Mouse (Mus musculus) lung, postnatal 0 days (tissue): ENCODE measurements at regions not wholly inside any gene's neighbourhood (a gene's known extent, or its start where the extent isn't known, plus 50 kb on each side); places are given as distances from the start of the nearest gene placed in this dataset.
"Not testable (repeated sequence)": the region's sequence is repeated elsewhere in the genome, so short reads cannot be mapped to it uniquely, and the experiment has no call there.

Experiments
- ATAC-seq: fragments of 200-750 bp; cut with Nextera tagmentation; 2 replicates; pipeline ENCODE4 v1.8.0; 2017; ENCODE audit warnings: moderate library complexity
- DNase-seq: peaks from one replicate; pipeline ENCODE4 v3.0.0-alpha.2; 2016; ENCODE audit warnings: low spot score
- H3K27ac ChIP-seq: fragments of 300-500 bp; sonication (generic); 2 replicates; pipeline ENCODE4 v1.5.1; 2014; ENCODE audit warnings: antibody characterized with exemption, mild to moderate bottlenecking, low read length, mixed read lengths
- H3K27me3 ChIP-seq: fragments of 300-500 bp; sonication (generic); replicated peaks from 2 replicates; pipeline ENCODE4 v1.6.1; 2014; ENCODE audit warnings: low read length, mixed read lengths; ENCODE audit not compliant: insufficient read depth
- H3K36me3 ChIP-seq: fragments of 300-500 bp; sonication (generic); 2 replicates; pipeline ENCODE4 v1.6.1; 2014; ENCODE audit warnings: low read length, mixed read lengths; ENCODE audit not compliant: insufficient read depth
- H3K4me1 ChIP-seq: fragments of 300-500 bp; sonication (generic); 2 replicates; pipeline ENCODE4 v1.6.1; 2014; ENCODE audit warnings: antibody characterized with exemption, low read depth, low read length, mixed read lengths; ENCODE audit not compliant: insufficient read depth
- H3K4me2 ChIP-seq: fragments of 300-500 bp; sonication (generic); replicated peaks from 2 replicates; pipeline ENCODE4 v1.6.1; 2014; ENCODE audit warnings: low read depth, mild to moderate bottlenecking, low read length, moderate library complexity, mixed read lengths
- H3K4me3 ChIP-seq: fragments of 300-500 bp; sonication (generic); 2 replicates; pipeline ENCODE4 v1.5.1; 2014; ENCODE audit warnings: low read depth, low read length
- H3K9ac ChIP-seq: fragments of 300-500 bp; sonication (generic); replicated peaks from 2 replicates; pipeline ENCODE4 v1.6.1; 2014; ENCODE audit warnings: low read depth, mild to moderate bottlenecking
- H3K9me3 ChIP-seq: fragments of 300-500 bp; sonication (generic); 2 replicates; pipeline ENCODE4 v1.6.1; 2016; ENCODE audit warnings: low read length, mixed read lengths
- CTCF ChIP-seq: IDR thresholded peaks from 2 replicates; pipeline ENCODE4 v1.5.1; 2016; ENCODE audit warnings: antibody characterized with exemption, mild to moderate bottlenecking
- EP300 ChIP-seq: IDR thresholded peaks from 2 replicates; pipeline ENCODE4 v1.6.1; 2016; ENCODE audit warnings: antibody characterized with exemption, mild to moderate bottlenecking, control low read depth
- WGBS: fragments of 180-500 bp; shearing (Covaris S2); extraction: QIAGEN DNeasy Blood & Tissue Kit; methylation state at CpG from one replicate; pipeline ENCODE4 v1.1.7; 2014; 5-methylcytosine and 5-hydroxymethylcytosine counted together

DNA sequence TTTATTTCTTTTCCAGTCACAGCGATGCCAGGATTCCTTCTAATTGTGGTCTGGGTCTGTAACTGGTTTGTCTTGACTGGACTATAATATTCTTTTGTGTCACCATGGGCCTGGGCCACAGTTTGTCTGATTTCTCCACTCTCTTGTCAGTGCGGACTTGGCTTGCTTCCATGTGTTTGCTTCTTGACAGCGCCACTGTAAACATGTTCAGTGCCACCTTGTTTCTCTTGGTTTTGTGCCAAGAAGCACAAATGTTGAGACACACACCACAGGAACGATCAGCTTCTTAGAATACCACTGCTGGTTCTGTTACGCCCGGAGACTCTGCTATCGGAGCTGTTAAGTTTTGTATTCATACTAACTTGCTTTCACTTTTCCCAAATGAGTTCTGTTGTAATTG is 180.9 kb upstream of the Tmem45b start:
- H3K36me3 ChIP-seq, result no peaks in the 10 kb centered on the region
- 36% methylated on average over 7 of the region's 7 CpGs for WGBS
- ATAC-seq (peak; percentile 65), DNase-seq (peak; percentile 78)
- no peaks in the 10 kb centered on the region for H3K9me3 ChIP-seq
- no peaks in the 10 kb centered on the region; the same call in 1 of the 2 replicates for H3K4me1 ChIP-seq
- no peak overlapping the region for H3K9ac ChIP-seq
- 0 out of 2 replicates have a peak overlapping the region, but pooled peaks have one; percentile 38 for H3K27ac ChIP-seq
- H3K27me3 ChIP-seq, result no peaks in the 10 kb centered on the region
- no peak overlapping the region for H3K4me3 ChIP-seq
- H3K4me2 ChIP-seq, result peak overlapping the region; percentile 1; the same call in 1 of the 2 replicates
- TF ChIP-seq CTCF (no peak), EP300 (no peak)

DNA sequence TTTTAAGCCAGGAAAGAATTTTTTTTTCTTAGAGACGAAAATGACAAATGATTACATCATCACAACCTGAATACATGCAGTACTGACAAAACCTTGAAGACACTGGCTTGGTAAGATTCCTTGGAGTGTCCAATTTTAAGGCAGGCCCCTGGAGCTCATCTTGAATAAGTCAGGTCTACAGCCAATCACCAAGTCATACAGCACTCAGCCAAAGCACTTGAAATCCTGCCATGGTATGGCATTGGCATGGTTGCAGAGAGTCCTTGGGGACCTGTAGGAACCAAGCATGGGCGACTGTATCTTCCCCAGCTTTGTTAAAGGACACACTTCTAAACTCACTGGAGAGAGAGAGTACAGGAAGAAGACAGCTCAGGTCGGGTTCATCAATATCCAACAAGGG is 179.8 kb upstream of the Tmem45b start:
- H3K9ac ChIP-seq, result no peak overlapping the region
- DNase-seq, result no peak
- no peak overlapping the region for H3K4me2 ChIP-seq
- H3K9me3 ChIP-seq, result no peaks in the 10 kb centered on the region
- no peaks in the 10 kb centered on the region for H3K27me3 ChIP-seq
- no peak overlapping the region for H3K27ac ChIP-seq
- no peak overlapping the region for H3K4me3 ChIP-seq
- WGBS, result 71% methylated on average over 3 of the region's 3 CpGs
- ATAC-seq, result no peak
- TF ChIP-seq CTCF (no peak), EP300 (no peak)
- H3K36me3 ChIP-seq, result no peaks in the 10 kb centered on the region
- no peaks in the 10 kb centered on the region; the same call in 1 of the 2 replicates for H3K4me1 ChIP-seq

DNA sequence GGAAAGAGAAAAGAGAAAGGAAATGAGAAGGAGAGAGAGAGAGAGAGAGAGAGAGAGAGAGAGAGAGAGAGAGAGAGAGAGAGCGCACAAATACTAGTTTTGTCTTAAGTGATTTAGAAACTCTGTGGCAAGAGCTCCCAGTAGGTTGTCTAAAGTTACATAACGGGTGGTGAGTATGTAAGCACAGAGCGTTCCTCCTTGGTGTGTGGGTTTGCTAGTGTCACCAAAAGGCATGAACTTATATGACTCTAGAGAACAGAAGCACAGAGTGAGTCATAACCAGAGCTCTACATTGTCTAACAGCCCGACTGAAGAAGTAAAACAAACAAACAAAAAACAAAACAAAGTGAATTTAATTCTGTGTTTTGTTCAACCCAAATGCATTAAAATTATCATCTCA is 177.9 kb upstream of the Tmem45b start:
- peak; percentile 82 for ATAC-seq
- 0 out of 2 replicates have a peak overlapping the region, but pooled peaks have one; percentile 5 for H3K27ac ChIP-seq
- WGBS, result 46% methylated on average over 4 of the region's 4 CpGs
- no peak overlapping the region for H3K4me3 ChIP-seq
- no peaks in the 10 kb centered on the region; the same call in 1 of the 2 replicates for H3K4me1 ChIP-seq
- no peaks in the 10 kb centered on the region for H3K9me3 ChIP-seq
- H3K36me3 ChIP-seq, result no peaks in the 10 kb centered on the region
- H3K4me2 ChIP-seq, result no peak overlapping the region
- no peaks in the 10 kb centered on the region for H3K27me3 ChIP-seq
- TF ChIP-seq CTCF, result no peak
- TF ChIP-seq EP300, result peak; percentile 64
- no peak overlapping the region for H3K9ac ChIP-seq
- DNase-seq, result peak; percentile 76

DNA sequence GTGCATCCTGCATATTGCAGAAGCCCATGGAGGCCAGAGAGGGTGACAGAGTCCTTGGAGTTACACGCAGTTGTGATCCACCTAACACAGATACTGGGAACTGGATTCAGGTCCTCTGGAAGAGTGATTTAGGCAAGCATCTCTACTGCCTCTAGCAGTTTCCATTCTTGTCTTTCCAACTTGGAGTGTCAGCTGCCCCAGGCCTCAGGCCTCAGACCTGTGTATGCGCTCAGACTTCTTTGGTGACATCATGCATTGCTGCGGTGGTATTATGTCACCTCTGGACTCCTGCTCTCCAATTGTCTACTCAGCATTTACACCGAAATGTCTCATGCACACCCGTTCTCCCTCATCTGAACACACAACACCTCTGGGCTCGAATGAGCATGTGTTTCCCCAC is 164.0 kb upstream of the Tmem45b start:
- TF ChIP-seq EP300, result no peak
- TF ChIP-seq CTCF, result no peak
- ATAC-seq (no peak), DNase-seq (no peak)
- no peaks in the 10 kb centered on the region for H3K9me3 ChIP-seq
- no peak overlapping the region for H3K4me3 ChIP-seq
- H3K9ac ChIP-seq, result no peak overlapping the region
- H3K4me1 ChIP-seq, result no peaks in the 10 kb centered on the region
- H3K4me2 ChIP-seq, result no peak overlapping the region
- no peaks in the 10 kb centered on the region for H3K36me3 ChIP-seq
- 83% methylated on average over 6 of the region's 6 CpGs for WGBS
- H3K27ac ChIP-seq, result no peak overlapping the region
- H3K27me3 ChIP-seq, result no peaks in the 10 kb centered on the region

DNA sequence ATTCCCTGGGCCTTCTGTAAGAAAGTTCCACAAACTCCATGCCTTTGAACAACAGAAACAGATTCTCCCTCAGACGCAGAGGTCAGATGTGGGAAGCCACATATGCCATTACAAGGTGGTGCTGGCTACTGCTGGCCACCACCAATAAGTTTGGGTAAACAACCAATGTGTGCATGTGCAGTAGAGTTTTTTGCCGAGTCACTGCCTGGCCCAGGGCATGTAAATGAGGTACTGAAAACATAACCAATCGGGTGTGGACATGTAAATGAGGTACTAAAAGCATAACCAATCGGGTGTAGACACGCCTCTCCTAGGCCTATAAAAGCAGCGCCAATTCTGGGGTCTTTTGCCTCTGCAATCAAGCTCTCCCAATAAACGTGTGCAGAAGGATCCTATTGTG is 157.3 kb upstream of the Tmem45b start:
- DNase-seq, H3K27me3 ChIP-seq, H3K4me3 ChIP-seq, H3K9me3 ChIP-seq, H3K4me2 ChIP-seq, H3K36me3 ChIP-seq, H3K9ac ChIP-seq, H3K27ac ChIP-seq, ATAC-seq, H3K4me1 ChIP-seq: not testable (repeated sequence)
- 92% methylated on average over 7 of the region's 7 CpGs for WGBS

DNA sequence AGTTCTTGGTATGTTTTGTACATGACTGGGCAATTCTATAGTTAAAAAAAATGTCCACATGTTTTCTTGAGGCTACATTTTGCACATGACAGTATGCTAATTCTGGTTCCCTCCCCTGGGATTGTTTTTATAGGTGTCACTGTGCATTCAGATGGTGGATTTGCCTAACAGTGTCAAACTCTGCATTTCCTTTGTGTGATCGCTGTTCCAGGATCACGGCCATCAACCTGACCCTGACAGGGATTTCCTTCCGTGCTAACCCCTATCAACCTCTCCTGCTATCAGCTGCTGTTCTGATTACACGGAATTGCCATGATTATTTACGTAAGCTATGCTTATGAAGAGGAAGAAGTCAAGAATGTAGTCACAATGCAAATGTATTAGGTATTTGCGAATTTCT is 155.1 kb upstream of the Tmem45b start:
- no peaks in the 10 kb centered on the region for H3K36me3 ChIP-seq
- H3K4me2 ChIP-seq, result no peak overlapping the region
- WGBS, result 38% methylated on average over 6 of the region's 6 CpGs
- no peak overlapping the region for H3K27ac ChIP-seq
- no peak for TF ChIP-seq CTCF
- TF ChIP-seq EP300, result no peak
- no peaks in the 10 kb centered on the region for H3K4me1 ChIP-seq
- no peak overlapping the region for H3K4me3 ChIP-seq
- ATAC-seq, result no peak
- DNase-seq, result no peak
- no peaks in the 10 kb centered on the region for H3K27me3 ChIP-seq
- H3K9ac ChIP-seq, result no peak overlapping the region
- no peaks in the 10 kb centered on the region for H3K9me3 ChIP-seq

DNA sequence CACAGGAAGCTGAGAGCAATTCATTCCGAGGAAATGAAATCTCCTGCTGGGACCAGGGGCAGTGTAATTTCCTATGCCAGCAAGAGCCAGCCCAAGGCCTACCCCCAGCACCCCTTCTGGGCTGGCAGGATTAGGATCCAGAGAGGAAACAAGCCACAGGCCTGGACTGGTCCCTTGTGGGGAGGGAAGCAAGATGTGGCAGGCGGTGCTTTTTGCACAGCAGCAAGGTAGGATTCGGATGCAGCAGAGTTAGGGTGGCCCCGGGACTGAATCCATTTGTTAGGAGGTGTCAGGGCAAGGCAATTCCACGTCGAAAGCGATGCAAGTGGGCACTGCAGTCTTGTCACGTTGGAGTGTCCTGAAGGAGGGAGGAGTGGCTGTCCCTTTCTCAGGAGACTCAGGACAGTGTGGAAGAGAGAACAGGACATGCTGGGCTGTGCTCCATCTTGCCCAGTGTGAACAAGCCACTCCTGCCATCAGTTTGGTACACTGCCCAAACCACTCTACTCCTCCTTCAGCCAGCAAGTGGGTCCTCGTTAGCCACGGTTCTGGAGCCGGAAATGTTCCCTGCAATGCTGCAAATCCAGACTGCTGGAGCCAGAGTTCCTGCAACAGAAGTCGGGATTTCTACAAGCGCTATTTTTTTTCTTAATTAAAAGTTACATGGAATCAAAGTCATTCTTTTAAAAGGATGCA is 150.1 kb upstream of the Tmem45b start:
- no peak for TF ChIP-seq CTCF
- TF ChIP-seq EP300, result no peak
- no peaks in the 10 kb centered on the region for H3K9me3 ChIP-seq
- H3K9ac ChIP-seq, result no peak overlapping the region
- ATAC-seq, result no peak
- H3K4me3 ChIP-seq, result no peak overlapping the region
- H3K36me3 ChIP-seq, result no peaks in the 10 kb centered on the region
- H3K4me1 ChIP-seq, result no peaks in the 10 kb centered on the region
- peak; percentile 32 for DNase-seq
- H3K4me2 ChIP-seq, result no peak overlapping the region
- no peaks in the 10 kb centered on the region for H3K27me3 ChIP-seq
- no peak overlapping the region for H3K27ac ChIP-seq
- 50% methylated on average over 13 of the region's 13 CpGs for WGBS
